Mouse (Mus musculus): ENCODE data around the gene Zfp423. TPM values are rescaled to one million over a fixed set of nuclear protein-coding genes. Genes with fewer than 3 reads are reported as not detected.

Zfp423 gene
- polyA plus RNA-seq, 1 experiment, result 2.8 TPM

DNA sequence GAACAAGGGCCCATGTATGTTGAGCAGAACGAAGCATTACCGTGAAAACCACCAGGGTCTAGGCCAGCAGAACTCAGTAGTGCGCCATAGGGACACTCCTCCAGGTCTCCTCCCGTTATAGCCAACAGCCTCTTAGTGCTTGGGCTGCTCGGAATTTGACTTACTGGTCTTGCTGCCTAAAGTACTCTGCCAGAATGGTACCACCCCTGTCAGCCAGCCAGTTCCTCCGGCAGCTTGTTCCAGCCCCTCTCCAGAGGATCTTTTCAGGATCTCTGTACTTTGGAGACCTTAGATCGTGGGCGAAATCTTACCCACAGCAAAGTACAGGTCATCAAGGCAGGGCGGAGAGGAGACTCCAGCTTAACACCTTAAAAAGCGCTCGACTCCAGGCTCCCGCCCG is 25.2 kb downstream of the Zfp423 start:
- TF ChIP-seq POLR2A (IDR thresholded peaks at IDR 0.05; ENCODE audit: low read depth, low read length), result no peak
- H3K4me3 ChIP-seq (ENCODE audit: insufficient read depth, low read length), result no peak overlapping the region
- no peak overlapping the region for H3K27ac ChIP-seq (ENCODE audit: insufficient read depth, low read length)
- no peaks in the 10 kb centered on the region for H3K4me1 ChIP-seq (ENCODE audit: control insufficient read depth, insufficient read depth, low read length)

DNA sequence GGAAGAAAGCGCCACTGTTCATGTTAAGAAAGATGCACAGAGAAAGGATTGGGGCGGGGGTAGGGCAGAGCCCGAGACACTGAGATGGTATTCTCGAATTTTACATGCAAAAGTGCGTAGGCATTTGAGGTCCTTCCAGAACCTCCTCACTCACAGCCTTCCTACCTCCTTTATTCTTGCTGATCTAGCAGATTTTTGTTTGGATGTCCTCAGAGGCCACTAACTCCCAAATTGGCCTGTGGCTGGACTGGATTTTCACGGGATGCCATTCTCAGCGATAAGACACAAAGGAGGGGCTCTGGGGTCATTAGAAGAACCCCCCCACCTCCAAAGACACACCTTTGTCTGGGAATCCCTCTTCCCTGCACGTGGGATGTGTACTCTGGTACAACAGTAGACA is 25.6 kb downstream of the Zfp423 start:
- Histone ChIP-seq H3K4me1 (ENCODE audit: control insufficient read depth, insufficient read depth, low read length) (no peaks in the 10 kb centered on the region), H3K4me3 (ENCODE audit: insufficient read depth, low read length) (no peak overlapping the region), H3K27ac (ENCODE audit: insufficient read depth, low read length) (no peak overlapping the region)
- no peak for TF ChIP-seq POLR2A (IDR thresholded peaks at IDR 0.05; ENCODE audit: low read depth, low read length)
- no peak for TF ChIP-seq CTCF (IDR thresholded peaks at IDR 0.05; ENCODE audit: borderline replicate concordance, insufficient read depth, low read length)

DNA sequence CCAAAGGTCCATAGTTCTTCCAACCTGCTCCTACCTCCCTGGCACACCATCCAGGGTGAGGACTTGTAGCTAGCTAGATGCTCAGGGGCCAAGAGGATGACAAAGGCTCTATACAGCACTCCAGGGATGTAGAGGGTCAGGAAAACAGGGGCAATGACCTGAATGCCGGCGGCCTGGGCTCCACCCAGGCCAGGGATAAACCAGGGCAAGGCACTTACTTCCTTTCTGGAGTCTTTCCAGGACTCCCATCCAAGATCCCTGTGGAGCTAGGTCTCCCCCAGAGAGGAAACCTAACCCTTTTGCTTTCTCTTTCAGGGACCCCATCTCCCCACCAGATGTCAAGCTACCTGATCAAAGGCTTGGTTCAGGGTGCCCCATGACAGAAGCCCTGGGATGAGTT is 30.5 kb downstream of the Zfp423 start:
- TF ChIP-seq CTCF (IDR thresholded peaks at IDR 0.05; ENCODE audit: borderline replicate concordance, insufficient read depth, low read length) (no peak), POLR2A (IDR thresholded peaks at IDR 0.05; ENCODE audit: low read depth, low read length) (no peak)
- Histone ChIP-seq H3K4me1 (ENCODE audit: control insufficient read depth, insufficient read depth, low read length) (peaks cover 10% of the 10 kb centered on the region; the same call in 1 of the 2 replicates), H3K4me3 (ENCODE audit: insufficient read depth, low read length) (no peak overlapping the region), H3K27ac (ENCODE audit: insufficient read depth, low read length) (no peak overlapping the region)

DNA sequence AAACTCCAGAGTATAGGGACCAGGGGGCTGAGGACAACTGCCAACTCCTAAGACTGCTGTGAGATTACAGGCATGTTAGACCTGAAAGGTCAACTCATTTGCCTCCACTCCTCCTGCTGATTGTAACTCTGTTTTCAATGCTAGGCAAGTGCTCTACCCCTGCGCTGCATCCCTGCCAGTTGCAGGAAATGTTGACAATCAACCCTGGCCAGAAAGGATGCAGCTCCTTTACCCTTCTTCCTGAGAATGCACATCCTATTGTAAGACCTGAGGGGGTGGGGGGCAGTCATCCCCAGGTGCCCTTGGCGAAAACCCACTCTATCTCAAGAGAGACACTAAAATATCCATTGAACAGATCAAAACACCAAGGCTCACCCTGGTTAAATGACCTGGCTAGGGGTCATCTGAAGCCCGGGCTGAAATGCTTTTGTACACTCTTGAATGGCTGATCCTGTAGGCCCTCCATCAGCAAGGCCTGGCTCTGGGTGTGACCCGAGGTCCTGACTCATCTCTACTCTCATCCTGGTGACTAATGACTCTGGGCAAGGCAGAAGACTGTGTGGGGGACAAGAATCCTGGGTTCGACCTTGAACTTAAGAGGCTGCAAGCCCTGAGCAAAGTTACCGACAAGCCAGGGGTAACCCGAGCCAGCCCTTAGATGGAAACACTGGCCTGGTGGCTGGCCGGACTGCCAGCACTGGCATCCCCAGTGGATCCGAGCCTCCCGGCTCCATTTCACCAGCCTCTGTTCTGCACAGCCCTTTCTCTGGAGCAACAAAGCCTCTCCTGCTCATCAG is 32.2 kb downstream of the Zfp423 start:
- no peak overlapping the region; the same call in 1 of the 2 replicates for H3K27ac ChIP-seq (ENCODE audit: insufficient read depth, low read length)
- H3K4me3 ChIP-seq (ENCODE audit: insufficient read depth, low read length), result no peak overlapping the region
- H3K4me1 ChIP-seq (ENCODE audit: control insufficient read depth, insufficient read depth, low read length), result peaks cover 10% of the 10 kb centered on the region; the same call in 1 of the 2 replicates
- TF ChIP-seq CTCF (IDR thresholded peaks at IDR 0.05; ENCODE audit: borderline replicate concordance, insufficient read depth, low read length), result no peak
- no peak for TF ChIP-seq POLR2A (IDR thresholded peaks at IDR 0.05; ENCODE audit: low read depth, low read length)

DNA sequence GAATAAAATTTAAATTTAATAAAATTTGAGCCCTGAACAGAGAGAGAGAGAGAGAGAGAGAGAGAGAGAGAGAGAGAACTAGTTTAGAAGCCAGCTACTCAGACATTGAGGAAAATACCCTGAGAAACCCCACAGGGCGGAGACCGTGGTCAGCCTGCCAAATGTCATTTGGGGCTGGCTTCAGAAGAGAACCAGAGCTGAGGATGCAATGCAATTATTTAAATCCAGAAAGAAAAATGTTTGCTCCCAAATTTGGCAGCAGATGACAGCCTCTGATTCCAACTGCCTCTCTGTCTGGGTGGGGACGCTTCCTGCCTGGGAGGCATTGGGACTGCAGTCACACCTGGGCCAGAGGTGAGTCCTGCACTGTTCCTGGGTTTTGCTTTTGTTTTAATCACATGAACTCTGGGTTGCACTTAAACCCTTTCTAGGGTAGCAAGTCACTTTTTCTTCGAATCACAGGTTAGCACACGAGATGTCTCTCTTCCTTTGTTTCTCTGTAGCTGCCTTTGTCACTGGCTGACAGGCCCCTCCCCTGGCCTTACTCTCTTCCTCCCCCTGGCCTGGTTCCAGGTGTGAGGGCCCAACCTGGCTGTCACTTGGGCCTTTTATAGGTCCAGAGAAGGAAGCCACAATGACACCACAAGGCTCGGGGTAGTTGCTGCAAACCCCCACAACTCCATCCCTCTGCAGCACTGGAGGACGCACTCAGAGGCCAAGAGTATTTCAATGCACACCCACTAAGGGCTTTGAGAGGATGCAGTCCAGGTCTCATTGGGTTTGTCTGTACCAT is 33.1 kb downstream of the Zfp423 start:
- H3K4me3 ChIP-seq (ENCODE audit: insufficient read depth, low read length), result no peak overlapping the region
- H3K27ac ChIP-seq (ENCODE audit: insufficient read depth, low read length), result no peak overlapping the region
- TF ChIP-seq CTCF (IDR thresholded peaks at IDR 0.05; ENCODE audit: borderline replicate concordance, insufficient read depth, low read length), result no peak
- TF ChIP-seq POLR2A (IDR thresholded peaks at IDR 0.05; ENCODE audit: low read depth, low read length), result no peak
- H3K4me1 ChIP-seq (ENCODE audit: control insufficient read depth, insufficient read depth, low read length), result peaks cover 10% of the 10 kb centered on the region; the same call in 1 of the 2 replicates

GRCm38 (mm10) chr8:87922936-87923335 is 36.5 kb downstream of the Zfp423 start:
- H3K4me3 ChIP-seq (ENCODE audit: insufficient read depth, low read length), result no peak overlapping the region
- no peak overlapping the region for H3K27ac ChIP-seq (ENCODE audit: insufficient read depth, low read length)
- peaks cover 10% of the 10 kb centered on the region; the same call in 1 of the 2 replicates for H3K4me1 ChIP-seq (ENCODE audit: control insufficient read depth, insufficient read depth, low read length)
- TF ChIP-seq CTCF (IDR thresholded peaks at IDR 0.05; ENCODE audit: borderline replicate concordance, insufficient read depth, low read length) (no peak), POLR2A (IDR thresholded peaks at IDR 0.05; ENCODE audit: low read depth, low read length) (no peak)

GRCm38 (mm10) chr8:87922446-87922845 is 36.9 kb downstream of the Zfp423 start:
- TF ChIP-seq POLR2A (IDR thresholded peaks at IDR 0.05; ENCODE audit: low read depth, low read length) (no peak), CTCF (IDR thresholded peaks at IDR 0.05; ENCODE audit: borderline replicate concordance, insufficient read depth, low read length) (no peak)
- H3K4me1 ChIP-seq (ENCODE audit: control insufficient read depth, insufficient read depth, low read length), result peaks cover 7% of the 10 kb centered on the region; the same call in 1 of the 2 replicates
- no peak overlapping the region for H3K27ac ChIP-seq (ENCODE audit: insufficient read depth, low read length)
- no peak overlapping the region for H3K4me3 ChIP-seq (ENCODE audit: insufficient read depth, low read length)

GRCm38 (mm10) chr8:87918004-87918403 is 41.4 kb downstream of the Zfp423 start:
- TF ChIP-seq CTCF (IDR thresholded peaks at IDR 0.05; ENCODE audit: borderline replicate concordance, insufficient read depth, low read length) (no peak), POLR2A (IDR thresholded peaks at IDR 0.05; ENCODE audit: low read depth, low read length) (no peak)
- Histone ChIP-seq H3K4me1 (ENCODE audit: control insufficient read depth, insufficient read depth, low read length) (no peaks in the 10 kb centered on the region), H3K27ac (ENCODE audit: insufficient read depth, low read length) (no peak overlapping the region), H3K4me3 (ENCODE audit: insufficient read depth, low read length) (no peak overlapping the region)

GRCm38 (mm10) chr8:87915763-87916162 is 43.6 kb downstream of the Zfp423 start:
- Histone ChIP-seq H3K27ac (ENCODE audit: insufficient read depth, low read length) (no peak overlapping the region), H3K4me1 (ENCODE audit: control insufficient read depth, insufficient read depth, low read length) (no peaks in the 10 kb centered on the region), H3K4me3 (ENCODE audit: insufficient read depth, low read length) (no peak overlapping the region)
- TF ChIP-seq CTCF (IDR thresholded peaks at IDR 0.05; ENCODE audit: borderline replicate concordance, insufficient read depth, low read length), result no peak
- no peak for TF ChIP-seq POLR2A (IDR thresholded peaks at IDR 0.05; ENCODE audit: low read depth, low read length)
